Mouse (Mus musculus): ENCODE measurements around the gene Tnn.

GRCm38 (mm10) chr1:160145606-160146005 lies 7.8 kb downstream of the Tnn start:
- TF ChIP-seq CTCF (conservative IDR thresholded peaks at IDR 0.05; ENCODE audit: insufficient read depth, insufficient read length, low read depth, low read length) (no peak), POLR2A (IDR thresholded peaks at IDR 0.05; ENCODE audit: low read depth, low read length) (no peak)
